Mouse (Mus musculus): ENCODE data around the gene A030005K14Rik. TPM values are rescaled to one million over a fixed set of nuclear protein-coding genes. Genes with fewer than 3 reads are reported as not detected.

The A030005K14Rik gene
- not detected in 2 replicates for polyA plus RNA-seq (2012; rRNA removed)
- polyA plus RNA-seq (2014; fragmentation: Nextera tagmentation; extraction: Ambion mirVana), result not detected in 2 replicates

DNA sequence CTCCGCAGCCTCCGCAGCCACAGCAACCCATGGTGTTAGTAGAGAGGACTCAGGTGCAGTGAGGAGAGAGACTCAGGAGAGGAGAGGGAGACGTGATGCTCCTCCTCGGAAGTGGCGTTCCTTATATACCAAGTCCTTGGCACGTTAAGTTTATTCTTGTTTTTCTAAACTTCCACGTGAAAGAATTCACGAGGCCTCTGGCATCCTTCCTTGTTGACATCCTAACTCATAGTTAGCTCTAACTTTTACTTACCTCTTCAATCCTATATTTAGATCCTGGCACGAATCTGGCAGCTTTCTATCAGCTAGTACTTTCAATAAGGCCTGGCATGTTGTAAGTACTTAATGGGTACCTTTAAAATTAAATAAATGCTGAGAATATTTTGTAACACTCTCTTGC lies at the start of gene A030005K14Rik:
A030005K14Rik (minus strand) TSS at position 101 of the 400 bp plus-strand sequence.
- no peak for ATAC-seq (ENCODE audit: insufficient read depth)
- Histone ChIP-seq H3K9me3 (ENCODE audit: control insufficient read depth, low read length) (no peaks in the 10 kb centered on the region), H3K4me3 (ENCODE audit: insufficient read depth in 1 of 2, low read depth in 2 of 2, low read length in 2 of 2) (no peak within 1 kb of the TSS), H3K4me1 (replicated peaks; ENCODE audit: control insufficient read depth in 2 of 2, insufficient read depth in 2 of 2, low read length in 1 of 2) (no peaks in the 10 kb centered on the region), H3K9ac (replicated peaks) (no peak within 1 kb of the TSS), H3K27ac (no peak within 1 kb of the TSS), H3K27me3 (ENCODE audit: control insufficient read depth, insufficient read depth, low read length) (no peaks in the 10 kb centered on the region), H3K36me3 (replicated peaks; ENCODE audit: control insufficient read depth, insufficient read depth, low read depth) (no peaks in the 10 kb centered on the region), H3K4me2 (ENCODE audit: low read depth) (no peak within 1 kb of the TSS)
- TF ChIP-seq EP300 (IDR thresholded peaks at IDR 0.05; ENCODE audit: low read depth) (no peak), CTCF (IDR thresholded peaks at IDR 0.05; ENCODE audit: low read depth) (no peak)
- 71% methylated on average over 9 of the region's 9 CpGs for WGBS (ENCODE audit: insufficient replicate concordance)
- no peak for DNase-seq (ENCODE audit: low read depth in 3 of 3, low spot score in 3 of 3)

DNA sequence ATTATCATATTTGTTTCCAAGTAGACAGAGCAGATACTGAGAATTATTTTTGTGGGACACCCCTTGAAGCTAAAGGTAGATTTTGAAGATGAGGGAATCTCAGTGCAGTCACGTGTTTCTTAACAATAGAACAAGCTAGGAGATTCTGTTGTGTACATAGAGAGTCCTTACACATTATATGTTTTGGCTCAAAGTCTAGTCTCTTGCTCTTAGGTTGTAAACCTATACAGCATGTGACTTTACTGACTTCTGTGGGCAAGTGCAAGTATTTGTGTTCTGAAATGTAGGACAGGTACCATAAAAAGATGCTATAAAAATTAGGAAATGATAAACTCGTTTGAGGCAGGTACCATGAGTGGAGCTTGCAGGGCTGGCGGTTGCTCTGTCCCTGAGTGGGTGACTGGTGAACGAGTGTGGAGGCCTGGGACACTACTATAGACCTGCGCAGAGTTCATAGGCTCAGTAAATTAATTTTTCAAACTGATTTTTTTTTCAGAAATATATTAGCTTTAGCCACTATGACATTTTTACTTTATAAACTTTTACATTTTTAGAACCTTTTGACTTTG lies 48.3 kb upstream of the A030005K14Rik start:
- Histone ChIP-seq H3K36me3 (replicated peaks; ENCODE audit: control insufficient read depth, insufficient read depth, low read depth) (no peaks in the 10 kb centered on the region), H3K9ac (replicated peaks) (no peak overlapping the region), H3K9me3 (ENCODE audit: control insufficient read depth, low read length) (no peaks in the 10 kb centered on the region), H3K27me3 (ENCODE audit: control insufficient read depth, insufficient read depth, low read length) (no peaks in the 10 kb centered on the region), H3K27ac (no peak overlapping the region), H3K4me3 (ENCODE audit: insufficient read depth in 1 of 2, low read depth in 2 of 2, low read length in 2 of 2) (no peak overlapping the region), H3K4me1 (replicated peaks; ENCODE audit: control insufficient read depth in 2 of 2, insufficient read depth in 2 of 2, low read length in 1 of 2) (no peaks in the 10 kb centered on the region), H3K4me2 (ENCODE audit: low read depth) (no peak overlapping the region)
- DNase-seq (ENCODE audit: low read depth in 3 of 3, low spot score in 3 of 3) (no peak), ATAC-seq (ENCODE audit: insufficient read depth) (no peak)
- 45% methylated on average over 5 of the region's 5 CpGs for WGBS (ENCODE audit: insufficient replicate concordance)
- TF ChIP-seq CTCF (IDR thresholded peaks at IDR 0.05; ENCODE audit: low read depth) (no peak), EP300 (IDR thresholded peaks at IDR 0.05; ENCODE audit: low read depth) (no peak)

DNA sequence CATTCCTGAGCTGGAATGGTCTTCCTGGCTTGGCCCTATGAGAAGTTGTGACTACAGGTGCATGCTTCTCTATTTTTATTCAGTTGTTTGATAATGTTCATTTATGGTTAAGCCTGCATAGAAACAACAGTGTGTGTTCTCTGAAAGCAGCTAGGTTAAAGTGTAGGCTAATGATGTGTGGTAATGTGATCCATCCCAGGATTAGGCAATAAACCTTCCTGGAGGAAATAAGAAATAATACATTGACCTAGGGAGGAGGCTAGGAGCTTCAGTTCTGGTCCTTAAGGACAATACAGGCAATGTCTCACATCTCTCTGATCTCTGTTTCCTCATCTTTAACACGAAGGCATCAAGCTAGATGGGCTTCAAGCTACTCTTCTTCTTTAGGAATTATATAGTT lies 46.3 kb upstream of the A030005K14Rik start:
- DNase-seq (ENCODE audit: low read depth in 3 of 3, low spot score in 3 of 3) (no peak), ATAC-seq (ENCODE audit: insufficient read depth) (no peak)
- TF ChIP-seq EP300 (IDR thresholded peaks at IDR 0.05; ENCODE audit: low read depth), result no peak
- TF ChIP-seq CTCF (IDR thresholded peaks at IDR 0.05; ENCODE audit: low read depth), result no peak
- H3K36me3 ChIP-seq (replicated peaks; ENCODE audit: control insufficient read depth, insufficient read depth, low read depth), result no peaks in the 10 kb centered on the region
- H3K9me3 ChIP-seq (ENCODE audit: control insufficient read depth, low read length), result no peaks in the 10 kb centered on the region
- no peak overlapping the region for H3K4me3 ChIP-seq (ENCODE audit: insufficient read depth in 1 of 2, low read depth in 2 of 2, low read length in 2 of 2)
- WGBS (ENCODE audit: insufficient replicate concordance), result 14% methylated on average over 1 of the region's 1 CpGs
- H3K27ac ChIP-seq, result no peak overlapping the region
- no peaks in the 10 kb centered on the region for H3K4me1 ChIP-seq (replicated peaks; ENCODE audit: control insufficient read depth in 2 of 2, insufficient read depth in 2 of 2, low read length in 1 of 2)
- no peaks in the 10 kb centered on the region for H3K27me3 ChIP-seq (ENCODE audit: control insufficient read depth, insufficient read depth, low read length)
- no peak overlapping the region for H3K9ac ChIP-seq (replicated peaks)
- no peak overlapping the region for H3K4me2 ChIP-seq (ENCODE audit: low read depth)

DNA sequence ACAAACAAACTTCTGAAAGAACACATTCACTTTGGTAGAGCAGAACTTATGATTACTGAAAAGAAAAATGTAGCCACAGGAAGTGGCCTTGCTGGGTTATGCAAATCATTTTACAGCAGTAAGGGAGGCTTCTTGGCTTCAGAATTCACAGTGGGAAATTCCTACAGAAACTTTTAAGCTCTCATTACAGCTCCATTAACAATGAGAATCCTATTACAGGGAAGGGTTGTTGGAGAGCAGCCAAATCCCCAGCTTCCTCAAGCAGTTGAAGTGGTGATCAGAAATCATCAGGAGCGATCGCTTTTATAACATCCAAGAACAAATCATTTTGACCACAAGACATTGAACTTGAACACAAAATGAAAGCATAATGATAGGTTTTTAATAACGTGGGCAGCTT lies 42.7 kb upstream of the A030005K14Rik start:
- Histone ChIP-seq H3K27ac (no peak overlapping the region), H3K9ac (replicated peaks) (no peak overlapping the region), H3K27me3 (ENCODE audit: control insufficient read depth, insufficient read depth, low read length) (no peaks in the 10 kb centered on the region), H3K4me1 (replicated peaks; ENCODE audit: control insufficient read depth in 2 of 2, insufficient read depth in 2 of 2, low read length in 1 of 2) (no peaks in the 10 kb centered on the region), H3K9me3 (ENCODE audit: control insufficient read depth, low read length) (no peaks in the 10 kb centered on the region), H3K4me2 (ENCODE audit: low read depth) (no peak overlapping the region), H3K4me3 (ENCODE audit: insufficient read depth in 1 of 2, low read depth in 2 of 2, low read length in 2 of 2) (no peak overlapping the region), H3K36me3 (replicated peaks; ENCODE audit: control insufficient read depth, insufficient read depth, low read depth) (no peaks in the 10 kb centered on the region)
- ATAC-seq (ENCODE audit: insufficient read depth) (no peak), DNase-seq (ENCODE audit: low read depth in 3 of 3, low spot score in 3 of 3) (no peak)
- no peak for TF ChIP-seq CTCF (IDR thresholded peaks at IDR 0.05; ENCODE audit: low read depth)
- TF ChIP-seq EP300 (IDR thresholded peaks at IDR 0.05; ENCODE audit: low read depth), result no peak
- 52% methylated on average over 3 of the region's 3 CpGs for WGBS (ENCODE audit: insufficient replicate concordance)

DNA sequence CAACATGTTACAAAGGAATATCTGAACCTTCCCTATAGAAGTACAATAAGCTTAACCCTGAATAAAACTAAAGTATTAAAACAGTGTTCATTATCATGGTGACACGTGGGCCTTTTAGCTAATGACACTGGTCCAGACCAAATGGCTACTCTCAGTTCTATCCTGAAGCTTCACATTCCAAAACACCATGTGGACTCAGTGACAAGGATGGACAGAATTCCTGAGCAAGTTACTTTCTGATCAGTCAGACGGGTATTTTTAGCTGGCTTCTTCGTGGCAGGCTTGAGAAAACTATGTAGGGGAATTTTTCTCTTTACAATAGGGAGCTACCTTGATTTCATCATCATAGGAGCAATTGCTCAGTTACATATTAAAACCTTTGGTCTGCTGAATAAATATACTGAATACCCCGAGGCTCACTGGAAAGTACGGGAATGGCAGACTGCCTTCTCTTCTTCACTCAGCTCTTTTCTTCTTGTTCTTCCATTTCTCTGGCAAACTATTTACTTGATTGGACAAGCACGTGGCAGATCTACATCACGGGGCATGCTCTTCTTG lies 40.5 kb upstream of the A030005K14Rik start:
- Histone ChIP-seq H3K27ac (no peak overlapping the region), H3K9me3 (ENCODE audit: control insufficient read depth, low read length) (no peaks in the 10 kb centered on the region), H3K36me3 (replicated peaks; ENCODE audit: control insufficient read depth, insufficient read depth, low read depth) (no peaks in the 10 kb centered on the region), H3K4me1 (replicated peaks; ENCODE audit: control insufficient read depth in 2 of 2, insufficient read depth in 2 of 2, low read length in 1 of 2) (no peaks in the 10 kb centered on the region), H3K4me2 (ENCODE audit: low read depth) (no peak overlapping the region), H3K4me3 (ENCODE audit: insufficient read depth in 1 of 2, low read depth in 2 of 2, low read length in 2 of 2) (no peak overlapping the region), H3K27me3 (ENCODE audit: control insufficient read depth, insufficient read depth, low read length) (no peaks in the 10 kb centered on the region), H3K9ac (replicated peaks) (no peak overlapping the region)
- ATAC-seq (ENCODE audit: insufficient read depth) (no peak), DNase-seq (ENCODE audit: low read depth in 3 of 3, low spot score in 3 of 3) (no peak)
- WGBS (ENCODE audit: insufficient replicate concordance), result 43% methylated on average over 7 of the region's 7 CpGs
- TF ChIP-seq CTCF (IDR thresholded peaks at IDR 0.05; ENCODE audit: low read depth) (no peak), EP300 (IDR thresholded peaks at IDR 0.05; ENCODE audit: low read depth) (no peak)
